Mouse (Mus musculus): ENCODE data around the gene Slc52a3.
"Not testable (repeated sequence)": the region's sequence is repeated elsewhere in the genome, so short reads cannot be mapped to it uniquely, and the experiment has no call there.

The Slc52a3 gene

DNA sequence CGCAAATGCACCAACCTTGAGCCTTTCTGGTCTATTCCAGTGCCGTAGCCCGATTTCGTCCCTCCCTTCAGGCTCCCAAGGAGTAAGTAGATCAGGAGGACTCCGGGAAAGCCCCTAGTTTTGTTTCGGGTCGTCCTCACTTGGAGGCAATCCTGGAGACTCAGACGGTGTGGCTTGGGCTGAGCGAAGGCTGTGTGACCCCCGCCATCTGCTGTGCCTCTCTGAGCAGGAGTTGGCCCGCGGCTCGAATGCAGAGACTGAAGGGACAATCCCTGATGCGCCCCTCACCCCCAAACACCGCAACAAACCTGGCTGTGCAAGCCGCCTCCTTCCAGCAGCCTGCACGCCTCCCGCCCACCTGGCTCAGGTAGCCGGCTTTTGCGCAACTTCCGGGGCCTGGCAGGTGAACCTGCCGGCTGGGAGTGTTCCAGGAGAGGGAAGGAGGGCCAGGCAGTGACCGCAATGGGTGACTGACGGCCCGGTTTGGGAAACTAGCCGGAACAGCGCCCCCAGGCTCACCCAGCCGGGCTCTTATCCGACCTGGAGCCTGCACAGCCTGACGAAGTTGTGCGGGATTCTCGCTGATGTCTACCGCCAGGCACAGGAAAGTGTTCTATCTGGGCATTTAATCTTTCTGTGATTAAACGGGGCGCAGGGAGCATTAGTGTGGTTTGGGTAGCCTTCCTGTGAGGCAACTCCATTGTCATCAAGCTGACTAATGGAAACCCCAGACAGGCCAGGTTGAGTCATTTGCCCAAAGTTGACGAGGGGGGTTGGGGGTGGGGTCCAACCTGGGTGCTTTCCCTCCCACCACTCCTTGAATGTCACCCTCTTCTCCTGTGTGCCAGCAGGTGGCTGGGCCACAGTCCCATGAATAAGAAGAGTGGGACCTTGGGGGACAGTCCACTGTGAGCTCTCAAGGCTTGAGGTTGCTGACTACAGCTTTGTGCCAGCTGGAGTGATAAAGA is 22.4 kb upstream of the Slc52a3 start:
- DNase-seq (ENCODE audit: low spot score in 2 of 2): no peak

DNA sequence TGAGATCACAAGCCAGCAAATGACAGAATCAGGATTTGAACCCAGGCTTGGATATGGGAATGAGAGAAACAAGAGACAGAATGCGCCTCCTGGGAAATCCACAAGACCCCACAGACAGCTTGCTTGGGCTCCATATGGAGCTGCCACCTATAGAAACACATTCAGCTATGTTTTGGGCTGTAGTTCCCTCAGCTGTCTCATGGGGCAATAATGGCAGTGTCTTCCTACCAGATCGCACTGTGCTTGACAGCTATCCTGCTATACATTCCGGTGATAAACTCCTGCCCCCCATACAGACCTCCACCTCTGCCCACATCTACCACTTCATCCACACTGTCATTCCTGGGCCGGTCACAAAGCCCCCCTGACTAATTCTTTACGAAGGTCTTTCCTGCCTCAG is 21.0 kb upstream of the Slc52a3 start:
- DNase-seq (ENCODE audit: low spot score in 2 of 2): no peak

DNA sequence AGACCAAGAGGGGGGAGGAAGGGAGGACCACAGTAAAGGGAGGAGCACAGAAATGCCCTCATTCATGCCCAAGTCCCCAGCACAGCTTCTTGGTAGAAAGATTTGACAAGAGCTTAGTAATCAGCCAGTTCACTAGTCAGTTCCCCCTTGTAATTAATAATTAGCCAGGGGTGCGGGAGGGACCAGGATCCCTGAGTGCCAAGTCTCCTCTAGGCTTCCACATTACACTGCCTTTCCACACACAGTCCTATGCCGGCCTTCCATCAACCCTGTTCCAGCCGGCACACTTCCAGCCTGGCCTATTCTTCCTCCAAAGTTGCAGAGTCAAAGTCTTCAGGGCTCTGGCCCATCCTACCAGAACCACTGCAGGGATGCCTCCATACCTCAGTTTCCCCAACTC is 20.2 kb upstream of the Slc52a3 start:
- DNase-seq (ENCODE audit: low spot score in 2 of 2): no peak

- no peak for DNase-seq (ENCODE audit: low spot score in 2 of 2)
Observed at GRCm38 (mm10) chr2:151977689-151978440, 18.4 kb upstream of the Slc52a3 start.

- DNase-seq (ENCODE audit: low spot score in 2 of 2): no peak
Observed at GRCm38 (mm10) chr2:151978494-151978893, 17.8 kb upstream of the Slc52a3 start.

DNA sequence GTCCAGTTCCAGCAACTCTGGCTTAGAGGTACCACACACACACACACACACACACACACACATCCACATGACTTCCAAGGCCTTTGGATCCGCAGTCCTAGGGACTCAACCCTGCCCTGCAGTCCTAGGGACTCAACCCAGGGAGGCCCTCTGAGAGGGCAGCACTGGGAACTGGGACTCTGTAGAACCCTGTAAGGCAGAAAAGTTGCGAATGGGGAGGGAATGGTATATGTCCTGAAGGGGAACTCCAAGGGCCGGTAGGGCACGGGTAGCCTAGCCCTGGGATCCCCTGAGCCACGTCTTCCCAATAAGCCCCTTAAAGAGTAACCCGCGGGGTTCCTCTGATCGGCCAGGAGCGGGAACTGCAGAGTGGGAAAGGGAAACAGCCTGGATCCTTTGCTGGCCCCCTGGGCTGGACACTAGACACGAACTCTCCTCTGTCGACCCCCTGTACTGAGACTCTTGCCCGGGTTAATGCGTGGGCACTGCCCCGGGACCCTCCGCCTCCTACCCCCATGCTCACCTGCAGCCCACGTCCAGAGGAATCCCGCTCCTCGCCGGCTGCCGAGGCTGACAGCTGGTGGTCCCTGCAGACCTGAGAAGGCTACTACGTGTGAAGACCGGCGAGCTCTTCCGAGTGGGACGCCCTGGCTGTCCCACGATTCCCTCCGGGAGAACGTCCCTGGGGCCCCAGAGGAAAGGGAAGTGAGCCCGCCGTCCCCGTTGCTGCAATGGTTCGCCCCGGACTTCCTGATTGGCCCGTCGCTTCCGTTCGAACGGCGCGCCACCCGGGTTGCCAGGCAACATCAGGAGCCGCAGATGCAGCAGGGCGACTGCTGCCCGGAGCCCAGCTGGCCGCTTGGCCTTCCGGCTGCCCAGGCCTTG is 16.6 kb upstream of the Slc52a3 start, which contains the start of gene Fam110a:
Gene Fam110a, minus strand, starts transcription at position 750 of the 885 bp plus-strand sequence.
- peak; percentile 89 to 92 for DNase-seq (ENCODE audit: low spot score in 2 of 2)

DNA sequence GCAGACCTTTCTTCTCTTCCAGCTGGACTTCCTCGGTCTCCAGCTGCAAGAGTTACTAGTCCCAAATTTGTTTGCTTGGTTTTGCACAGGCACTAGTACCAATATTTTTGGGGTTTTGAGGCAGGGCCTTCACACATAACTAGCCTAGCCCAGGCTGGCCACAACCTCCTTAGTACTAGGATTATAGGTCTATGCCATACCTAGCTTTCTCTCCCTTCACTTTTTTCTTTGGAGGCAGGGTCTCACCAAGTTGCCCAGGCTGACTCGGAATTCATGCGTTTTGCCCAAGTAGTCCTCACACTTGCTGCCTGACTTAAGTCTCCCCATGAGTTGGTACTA is 16.0 kb upstream of the Slc52a3 start:
- DNase-seq (ENCODE audit: low spot score in 2 of 2): no peak

- DNase-seq (ENCODE audit: low spot score in 2 of 2): no peak
Observed at GRCm38 (mm10) chr2:151981268-151981667, 15.0 kb upstream of the Slc52a3 start.

GRCm38 (mm10) chr2:151982476-151982875 is 13.8 kb upstream of the Slc52a3 start:
- no peak for DNase-seq (ENCODE audit: low spot score in 2 of 2)

- DNase-seq (ENCODE audit: low spot score in 2 of 2): no peak
Observed at GRCm38 (mm10) chr2:151984019-151984418, 12.3 kb upstream of the Slc52a3 start.

DNA sequence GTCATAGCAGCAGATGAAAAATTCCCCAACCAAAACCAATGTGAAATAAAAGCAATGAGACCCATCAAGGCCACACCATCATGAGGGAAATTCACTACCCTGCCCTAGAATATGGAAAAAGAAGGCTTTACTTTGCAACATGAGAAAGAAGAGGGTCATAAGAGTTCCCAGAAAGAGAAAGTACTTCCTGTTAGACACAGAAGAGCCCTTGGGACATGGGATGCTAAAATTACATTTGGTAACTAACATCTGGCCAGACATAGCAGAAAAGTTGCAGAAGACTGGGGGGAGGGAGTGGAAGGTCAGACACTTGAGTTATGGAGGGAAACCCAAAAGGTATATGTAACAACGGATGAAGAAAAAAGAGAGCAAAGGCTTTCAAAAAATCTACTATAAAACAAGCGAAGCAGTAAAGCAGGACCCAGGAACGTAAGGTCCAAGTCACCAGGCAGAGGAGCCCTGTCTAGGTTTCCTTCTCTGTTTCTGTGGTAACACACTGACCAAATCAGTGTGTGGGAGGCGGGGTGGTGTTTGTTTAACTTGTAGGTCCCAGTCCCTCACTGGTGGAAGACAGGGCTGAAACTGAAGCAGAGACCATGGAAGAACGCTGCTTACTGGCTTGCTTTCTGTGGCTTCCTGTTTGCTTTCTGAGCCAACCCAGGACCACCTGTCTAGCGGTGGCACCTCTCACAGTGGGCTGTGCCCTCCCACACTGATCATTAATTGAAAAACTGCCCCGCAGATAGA is 10.7 kb upstream of the Slc52a3 start:
- DNase-seq (ENCODE audit: low spot score in 2 of 2): no peak

GRCm38 (mm10) chr2:151986958-151987357 is 9.4 kb upstream of the Slc52a3 start:
- no peak for DNase-seq (ENCODE audit: low spot score in 2 of 2)

- no peak for DNase-seq (ENCODE audit: low spot score in 2 of 2)
Observed at GRCm38 (mm10) chr2:151988978-151989377, 7.3 kb upstream of the Slc52a3 start.

GRCm38 (mm10) chr2:151990985-151991394 is 5.3 kb upstream of the Slc52a3 start:
- DNase-seq (ENCODE audit: low spot score in 2 of 2): no peak

- DNase-seq (ENCODE audit: low spot score in 2 of 2): no peak
Observed at GRCm38 (mm10) chr2:151991446-151991845, 4.9 kb upstream of the Slc52a3 start.

DNA sequence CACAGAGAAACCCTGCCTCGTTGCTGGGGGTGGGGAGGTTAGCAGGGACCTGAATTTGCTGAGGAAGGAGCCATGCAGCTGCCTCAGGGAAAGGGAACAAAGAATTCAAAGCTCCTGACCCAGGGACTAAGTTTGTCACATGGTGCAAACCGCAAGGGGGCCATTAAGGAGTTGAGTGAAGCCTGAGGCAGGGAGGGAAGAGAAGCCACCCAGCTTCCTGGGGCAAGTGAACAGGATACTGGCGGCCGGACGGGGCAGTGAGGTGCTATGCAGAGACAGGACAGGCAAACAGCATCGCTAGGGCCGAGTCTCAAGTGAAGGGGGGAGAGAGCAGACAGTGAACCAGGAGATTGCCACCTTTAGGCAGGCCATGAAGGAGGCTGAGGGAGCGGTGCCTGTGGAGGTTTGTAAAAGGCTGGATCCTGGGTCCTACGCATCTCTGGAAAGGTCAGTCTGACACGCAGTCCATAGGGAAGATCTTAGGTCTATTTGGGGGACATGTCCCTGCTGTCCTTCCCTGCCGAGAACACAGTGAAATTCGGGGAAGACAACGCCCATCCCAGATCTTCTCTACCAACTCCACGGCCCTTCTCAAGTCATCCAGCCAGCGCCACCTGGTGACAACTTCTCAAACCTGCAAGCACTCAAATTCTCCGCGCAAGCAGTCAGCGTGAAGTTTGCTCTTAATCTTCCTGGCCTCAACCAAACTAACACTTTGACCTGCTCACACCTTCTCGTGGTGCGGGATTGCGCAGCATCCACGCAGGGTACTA is 1.8 kb upstream of the Slc52a3 start:
- peak; percentile 74 for DNase-seq (ENCODE audit: low spot score in 2 of 2)

GRCm38 (mm10) chr2:151997190-151997575 is 872 bp downstream of the Slc52a3 start:
- not testable (repeated sequence) for DNase-seq (ENCODE audit: low spot score in 2 of 2)

- DNase-seq (ENCODE audit: low spot score in 2 of 2): no peak
Observed at GRCm38 (mm10) chr2:151997776-151998504, 1.6 kb downstream of the Slc52a3 start.

DNA sequence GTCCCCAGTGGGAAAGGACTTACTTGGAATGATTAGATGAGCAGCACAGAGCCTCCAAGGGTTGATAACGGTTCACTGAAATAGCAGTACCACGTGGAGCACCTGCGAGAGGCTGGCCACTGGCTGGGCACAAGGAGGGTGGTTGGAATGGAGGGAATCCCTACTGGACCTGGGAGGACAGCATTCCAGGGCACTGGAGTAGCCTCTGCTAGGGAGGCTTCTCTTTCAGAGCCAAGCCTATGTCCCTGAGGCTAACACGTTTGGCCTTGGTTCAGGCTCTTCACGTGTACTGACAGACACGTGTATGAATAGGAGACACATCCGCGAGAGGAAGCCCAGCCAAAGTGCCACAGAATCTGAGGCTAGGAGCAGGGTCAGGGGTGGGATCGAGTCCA is 2.2 kb downstream of the Slc52a3 start:
- no peak for DNase-seq (ENCODE audit: low spot score in 2 of 2)

DNA sequence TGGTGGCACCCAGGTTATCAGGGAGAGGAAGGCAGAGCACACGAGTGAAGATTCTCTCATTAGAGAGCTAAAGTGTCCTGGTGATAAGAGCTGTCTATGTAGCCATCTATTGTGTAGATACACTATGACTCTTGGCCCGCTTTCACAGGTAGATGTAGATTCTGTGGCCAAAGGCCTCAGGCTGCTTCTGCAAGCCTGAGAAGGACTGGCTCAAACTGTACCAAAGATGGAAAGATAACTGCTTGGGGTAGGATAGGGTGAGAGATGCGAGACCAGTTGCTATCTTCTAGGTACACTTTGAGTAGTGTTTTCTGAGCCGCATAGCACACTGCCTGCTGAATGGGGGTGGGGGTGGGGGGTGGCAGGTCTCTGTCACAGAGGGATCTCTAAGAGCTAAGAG is 2.6 kb downstream of the Slc52a3 start:
- DNase-seq (ENCODE audit: low spot score in 2 of 2): no peak
